Mouse (Mus musculus): ENCODE measurements around the gene Slc26a11. TPM values are rescaled to one million over a fixed set of nuclear protein-coding genes. Genes with fewer than 3 reads are reported as not detected.

Gene Slc26a11
- total RNA-seq, 1 experiment = 4.4 TPM

DNA sequence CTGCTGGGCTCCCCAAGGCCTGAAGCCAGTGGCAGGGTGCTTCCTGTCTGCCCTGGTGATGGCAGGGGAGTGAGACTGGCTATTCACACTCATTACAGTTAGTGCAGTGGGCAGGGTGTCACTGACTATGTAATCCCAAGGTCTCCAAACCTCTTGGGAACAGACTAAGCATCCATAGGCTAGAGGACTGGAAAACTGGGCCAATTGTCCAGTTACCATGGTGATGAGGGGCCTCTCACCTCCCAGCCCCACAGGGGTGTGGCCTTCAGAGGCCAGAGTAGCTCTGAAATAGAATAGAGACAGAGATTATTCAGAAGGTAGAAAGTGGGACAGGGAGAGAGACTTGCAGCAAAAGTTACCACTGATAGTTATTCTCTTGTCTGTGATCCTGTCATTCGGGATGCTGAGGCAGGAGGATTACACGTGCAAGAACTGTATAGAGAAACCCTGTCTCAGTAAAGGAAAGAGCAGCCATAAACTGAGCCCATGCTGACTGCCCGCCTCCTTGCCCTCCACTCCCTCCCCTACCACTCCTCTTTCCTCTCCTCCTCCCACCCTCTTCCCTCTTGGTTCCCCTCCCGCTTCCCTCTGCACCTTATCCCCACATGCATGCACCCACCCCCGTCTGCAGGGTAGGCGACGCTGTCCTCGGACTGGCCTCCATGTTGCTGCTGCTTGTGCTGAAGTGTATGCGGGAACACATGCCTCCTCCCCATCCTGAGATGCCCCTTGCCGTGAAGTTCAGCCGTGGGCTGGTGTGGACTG is 7.6 kb downstream of the Slc26a11 start:
- H3K9me3 ChIP-seq (ENCODE audit: control insufficient read depth, insufficient read depth, low read depth, low read length) = no peaks in the 10 kb centered on the region
- peak overlapping the region in 1 of 2 experiments; percentile 10; a peak in 1 of 4 replicates for H3K4me3 ChIP-seq (ENCODE audit: insufficient read depth in 1 of 2, low read depth in 1 of 2, low read length in 2 of 2, poor library complexity in 1 of 2, severe bottlenecking in 1 of 2)
- H3K27ac ChIP-seq (ENCODE audit: insufficient read depth, low read depth, low read length, poor library complexity, severe bottlenecking) = no peak overlapping the region; the same call in 1 of the 2 replicates
- H3K4me1 ChIP-seq (ENCODE audit: control insufficient read depth in 2 of 2, insufficient read depth in 2 of 2, low read length in 2 of 2, poor library complexity in 1 of 2) = peaks cover 0 to 7% of the 10 kb centered on the region in 2 experiments; a peak in 1 of 4 replicates
- DNase-seq (ENCODE audit: low read depth, low spot score) = no peak
- no peak for TF ChIP-seq ZNF384 (IDR thresholded peaks at IDR 0.05; ENCODE audit: low read depth, low read length)
- no peak for TF ChIP-seq HCFC1 (IDR thresholded peaks at IDR 0.05; ENCODE audit: borderline replicate concordance, insufficient read depth, low read length)
- TF ChIP-seq CHD2 (IDR thresholded peaks at IDR 0.05; ENCODE audit: low read depth, low read length) = no peak
- TF ChIP-seq ZC3H11A (IDR thresholded peaks at IDR 0.05; ENCODE audit: borderline replicate concordance, low read depth, low read length) = no peak
- TF ChIP-seq MAFK (IDR thresholded peaks at IDR 0.05; ENCODE audit: insufficient read depth, low read depth, low read length) = no peak
- in situ Hi-C loops (cut with MboI; ENCODE audit: low sequenced_read_pairs in 2 of 2, unreplicated experiment in 2 of 2) = no loop called here
- peak overlapping the region; percentile 37; the same call in 1 of the 2 replicates for H3K9ac ChIP-seq (ENCODE audit: insufficient read depth, low read depth, low read length, poor library complexity, severe bottlenecking)
- no peaks in the 10 kb centered on the region; the same call in 1 of the 2 replicates for H3K36me3 ChIP-seq (ENCODE audit: control insufficient read depth, insufficient read depth, low read length, poor library complexity, severe bottlenecking)

DNA sequence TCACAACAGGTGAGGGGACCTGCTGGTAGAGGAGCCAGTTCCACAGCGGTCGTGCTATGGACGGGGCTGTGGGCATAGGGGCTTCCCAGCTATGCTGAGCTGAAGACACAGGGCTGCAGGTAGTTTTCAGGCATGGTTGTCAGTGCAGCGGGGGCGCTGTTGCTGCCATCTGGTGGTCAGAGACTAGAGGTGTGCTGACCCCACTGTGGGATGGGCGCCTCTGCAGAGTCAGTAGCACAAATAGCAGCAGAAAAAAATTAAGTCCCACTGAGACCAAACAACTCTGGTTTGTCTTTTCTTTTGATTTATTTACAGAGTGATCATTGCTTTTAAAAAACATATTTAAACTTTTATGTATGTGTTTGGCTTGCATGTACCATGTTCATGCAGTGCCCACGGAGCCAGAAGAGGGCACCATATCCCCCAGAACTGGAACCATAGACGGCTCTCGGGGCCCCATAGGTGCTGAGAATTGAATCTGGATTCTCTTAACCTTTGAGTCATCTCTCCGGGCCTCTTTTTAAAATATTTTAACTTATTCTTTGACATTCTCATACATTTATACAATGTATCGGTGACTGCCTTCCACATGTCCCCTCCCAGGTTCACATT is 8.3 kb downstream of the Slc26a11 start:
- DNase-seq (ENCODE audit: low read depth, low spot score) = peak; percentile 70
- H3K36me3 ChIP-seq (ENCODE audit: control insufficient read depth, insufficient read depth, low read length, poor library complexity, severe bottlenecking) = no peaks in the 10 kb centered on the region; the same call in 1 of the 2 replicates
- peak overlapping the region in 1 of 2 experiments; percentile 10; a peak in 1 of 4 replicates for H3K4me3 ChIP-seq (ENCODE audit: insufficient read depth in 1 of 2, low read depth in 1 of 2, low read length in 2 of 2, poor library complexity in 1 of 2, severe bottlenecking in 1 of 2)
- no peaks in the 10 kb centered on the region for H3K9me3 ChIP-seq (ENCODE audit: control insufficient read depth, insufficient read depth, low read depth, low read length)
- TF ChIP-seq MAFK (IDR thresholded peaks at IDR 0.05; ENCODE audit: insufficient read depth, low read depth, low read length) (no peak), ZC3H11A (IDR thresholded peaks at IDR 0.05; ENCODE audit: borderline replicate concordance, low read depth, low read length) (0 out of 2 replicates have a peak, but pooled peaks have one; percentile 13), HCFC1 (IDR thresholded peaks at IDR 0.05; ENCODE audit: borderline replicate concordance, insufficient read depth, low read length) (no peak), ZNF384 (IDR thresholded peaks at IDR 0.05; ENCODE audit: low read depth, low read length) (no peak)
- in situ Hi-C loops (cut with MboI; ENCODE audit: low sequenced_read_pairs in 2 of 2, unreplicated experiment in 2 of 2) = no loop called here
- peaks cover 0 to 7% of the 10 kb centered on the region in 2 experiments; a peak in 1 of 4 replicates for H3K4me1 ChIP-seq (ENCODE audit: control insufficient read depth in 2 of 2, insufficient read depth in 2 of 2, low read length in 2 of 2, poor library complexity in 1 of 2)
- H3K9ac ChIP-seq (ENCODE audit: insufficient read depth, low read depth, low read length, poor library complexity, severe bottlenecking) = peak overlapping the region; percentile 37; the same call in 1 of the 2 replicates
- H3K27ac ChIP-seq (ENCODE audit: insufficient read depth, low read depth, low read length, poor library complexity, severe bottlenecking) = no peak overlapping the region; the same call in 1 of the 2 replicates

DNA sequence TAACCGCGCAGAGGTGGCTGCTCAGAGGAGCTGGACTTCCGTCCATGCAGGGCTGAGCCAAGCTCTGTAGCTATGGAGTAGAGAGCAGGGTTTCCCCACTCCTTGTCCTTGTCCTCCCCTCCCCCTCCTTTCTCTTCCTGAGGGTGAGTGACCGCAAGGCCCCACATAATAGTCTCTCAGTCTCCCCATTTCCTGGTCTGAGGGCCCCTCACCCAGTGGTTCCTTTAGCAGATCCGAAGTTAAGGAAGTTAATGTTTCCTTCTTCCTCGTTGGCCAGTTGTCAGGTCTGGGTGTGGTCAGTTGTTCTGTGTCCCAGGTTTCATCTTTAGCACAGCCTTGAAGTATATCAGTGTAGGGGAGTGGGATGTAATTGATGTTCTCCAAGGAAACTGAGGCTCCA is 20.1 kb downstream of the Slc26a11 start:
- no peak for TF ChIP-seq MAFK (IDR thresholded peaks at IDR 0.05; ENCODE audit: insufficient read depth, low read depth, low read length)
- no peak for TF ChIP-seq ZNF384 (IDR thresholded peaks at IDR 0.05; ENCODE audit: low read depth, low read length)
- no peak for TF ChIP-seq ZC3H11A (IDR thresholded peaks at IDR 0.05; ENCODE audit: borderline replicate concordance, low read depth, low read length)
- no peak for TF ChIP-seq HCFC1 (IDR thresholded peaks at IDR 0.05; ENCODE audit: borderline replicate concordance, insufficient read depth, low read length)
- no peak for TF ChIP-seq CHD2 (IDR thresholded peaks at IDR 0.05; ENCODE audit: low read depth, low read length)
- DNase-seq (ENCODE audit: low read depth, low spot score) = no peak
- Histone ChIP-seq H3K4me3 (ENCODE audit: insufficient read depth in 1 of 2, low read depth in 1 of 2, low read length in 2 of 2, poor library complexity in 1 of 2, severe bottlenecking in 1 of 2) (no peak overlapping the region), H3K27ac (ENCODE audit: insufficient read depth, low read depth, low read length, poor library complexity, severe bottlenecking) (no peak overlapping the region), H3K9ac (ENCODE audit: insufficient read depth, low read depth, low read length, poor library complexity, severe bottlenecking) (no peak overlapping the region), H3K9me3 (ENCODE audit: control insufficient read depth, insufficient read depth, low read depth, low read length) (no peaks in the 10 kb centered on the region), H3K4me1 (ENCODE audit: control insufficient read depth in 2 of 2, insufficient read depth in 2 of 2, low read length in 2 of 2, poor library complexity in 1 of 2) (peaks cover 0 to 13% of the 10 kb centered on the region in 2 experiments; a peak in 1 of 4 replicates), H3K36me3 (ENCODE audit: control insufficient read depth, insufficient read depth, low read length, poor library complexity, severe bottlenecking) (peaks cover 4% of the 10 kb centered on the region; the same call in 1 of the 2 replicates)
- in situ Hi-C loops (cut with MboI; ENCODE audit: low sequenced_read_pairs in 2 of 2, unreplicated experiment in 2 of 2) = no loop called here

DNA sequence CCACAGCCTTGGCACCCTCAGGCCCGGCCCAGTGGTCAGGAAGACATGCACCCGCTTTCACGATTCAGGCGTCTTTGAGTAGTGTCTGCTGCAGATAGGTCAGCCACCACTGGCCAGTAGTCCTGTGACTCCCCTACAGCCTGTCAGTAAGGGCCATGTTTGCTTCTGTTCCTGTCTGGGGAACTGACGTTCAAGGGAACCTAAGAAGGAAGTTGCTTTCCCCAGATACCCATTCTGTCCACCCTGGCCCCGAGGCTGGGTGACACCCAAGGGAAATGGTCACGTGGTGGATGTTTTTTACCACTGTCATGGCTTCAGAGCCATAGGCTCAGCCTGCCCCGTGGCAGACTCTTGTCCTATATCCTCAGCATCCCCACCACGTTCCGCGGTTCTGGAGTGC is 22.0 kb downstream of the Slc26a11 start:
- TF ChIP-seq CHD2 (IDR thresholded peaks at IDR 0.05; ENCODE audit: low read depth, low read length) (no peak), ZNF384 (IDR thresholded peaks at IDR 0.05; ENCODE audit: low read depth, low read length) (no peak), MAFK (IDR thresholded peaks at IDR 0.05; ENCODE audit: insufficient read depth, low read depth, low read length) (no peak), HCFC1 (IDR thresholded peaks at IDR 0.05; ENCODE audit: borderline replicate concordance, insufficient read depth, low read length) (no peak), ZC3H11A (IDR thresholded peaks at IDR 0.05; ENCODE audit: borderline replicate concordance, low read depth, low read length) (no peak)
- Histone ChIP-seq H3K27ac (ENCODE audit: insufficient read depth, low read depth, low read length, poor library complexity, severe bottlenecking) (no peak overlapping the region), H3K4me3 (ENCODE audit: insufficient read depth in 1 of 2, low read depth in 1 of 2, low read length in 2 of 2, poor library complexity in 1 of 2, severe bottlenecking in 1 of 2) (no peak overlapping the region), H3K4me1 (ENCODE audit: control insufficient read depth in 2 of 2, insufficient read depth in 2 of 2, low read length in 2 of 2, poor library complexity in 1 of 2) (peaks cover 0 to 16% of the 10 kb centered on the region in 2 experiments; a peak in 1 of 4 replicates), H3K36me3 (ENCODE audit: control insufficient read depth, insufficient read depth, low read length, poor library complexity, severe bottlenecking) (peaks cover 4% of the 10 kb centered on the region; the same call in 1 of the 2 replicates), H3K9ac (ENCODE audit: insufficient read depth, low read depth, low read length, poor library complexity, severe bottlenecking) (no peak overlapping the region), H3K9me3 (ENCODE audit: control insufficient read depth, insufficient read depth, low read depth, low read length) (no peaks in the 10 kb centered on the region)
- DNase-seq (ENCODE audit: low read depth, low spot score) = no peak
- in situ Hi-C loops (cut with MboI; ENCODE audit: low sequenced_read_pairs in 2 of 2, unreplicated experiment in 2 of 2) = no loop called here

Measured in ES-E14 (cell line).